Mouse (Mus musculus): ENCODE measurements at regions not wholly inside any gene's neighbourhood (a gene's known extent, or its start where the extent isn't known, plus 50 kb on each side); places are given as distances from the start of the nearest gene placed in this dataset.

DNA sequence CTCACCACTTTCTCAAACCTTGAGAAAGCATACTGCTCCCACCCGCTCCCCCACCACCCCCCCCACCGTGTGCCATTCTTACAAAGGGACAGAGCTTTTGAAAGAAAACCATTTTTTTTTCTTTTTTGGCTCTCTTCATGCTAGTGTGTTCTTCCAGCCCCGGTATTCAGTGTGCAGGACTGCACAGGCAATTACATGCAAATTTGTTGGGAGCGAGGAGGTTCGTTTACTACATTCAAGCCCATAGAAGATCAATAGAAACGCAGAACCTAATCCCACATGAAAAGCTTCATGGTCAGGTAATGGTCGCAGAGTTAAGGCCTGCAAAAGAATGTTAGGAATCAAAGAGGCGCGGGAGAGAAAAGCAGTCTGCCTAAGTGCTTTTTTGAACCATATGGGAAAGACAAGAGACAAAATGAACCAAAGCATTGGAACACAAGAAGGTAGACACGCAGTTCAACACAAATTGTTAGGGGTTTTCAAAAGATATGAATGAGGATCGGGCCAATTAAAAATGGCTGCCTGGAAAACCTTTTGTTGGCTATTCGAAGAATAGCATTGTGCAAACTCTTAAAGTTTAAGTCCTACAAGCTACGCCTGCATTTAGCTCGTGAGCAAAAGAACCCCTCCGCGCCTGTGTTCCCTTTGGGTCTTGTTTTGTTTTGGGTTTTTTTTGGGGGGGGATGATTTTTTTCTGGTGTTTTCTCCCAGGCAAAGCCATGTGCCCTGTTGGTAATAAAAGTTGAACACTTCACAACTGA, 166.6 kb upstream of the Id4 start:
- no peak for TF ChIP-seq CTCF (IDR thresholded peaks at IDR 0.05; ENCODE audit: borderline replicate concordance, insufficient read depth, low read length)
- TF ChIP-seq POLR2A (IDR thresholded peaks at IDR 0.05; ENCODE audit: low read depth, low read length): no peak
